Mouse (Mus musculus): ENCODE data around the gene Dbf4. TPM values are rescaled to one million over a fixed set of nuclear protein-coding genes. Genes with fewer than 3 reads are reported as not detected.

Gene Dbf4
- total and polyA plus RNA-seq, 2 experiments, result 1.7 to 1.8 TPM

- DNase-seq (ENCODE audit: extremely low read depth, low read depth, low spot score), result no peak
- H3K9ac ChIP-seq (ENCODE audit: low read depth, low read length), result no peak overlapping the region
- no peaks in the 10 kb centered on the region for H3K4me1 ChIP-seq (ENCODE audit: control insufficient read depth, insufficient read depth, low read length)
- no peaks in the 10 kb centered on the region for H3K79me2 ChIP-seq (ENCODE audit: control insufficient read depth, insufficient read depth, low read length)
- WGBS, result 97% methylated on average over 3 of the region's 3 CpGs
- no peaks in the 10 kb centered on the region for H3K27me3 ChIP-seq (ENCODE audit: control insufficient read depth, insufficient read depth, low read length)
- TF ChIP-seq CTCF (IDR thresholded peaks at IDR 0.05; ENCODE audit: low read depth, low read length), result no peak
- no peak for TF ChIP-seq POLR2A (IDR thresholded peaks at IDR 0.05; ENCODE audit: extremely low read depth, insufficient read depth, low read length)
- no peak overlapping the region for H3K27ac ChIP-seq (replicated peaks; ENCODE audit: insufficient read depth, low read depth, low read length)
- H3K36me3 ChIP-seq (ENCODE audit: control insufficient read depth, insufficient read depth, low read length), result no peaks in the 10 kb centered on the region
- no peak overlapping the region for H3K4me3 ChIP-seq (ENCODE audit: insufficient read depth, low read depth, low read length)
Measured at GRCm38 (mm10) chr5:8416683-8417413, 5.7 kb downstream of the Dbf4 start.

GRCm38 (mm10) chr5:8408746-8409145 lies 13.8 kb downstream of the Dbf4 start:
- H3K79me2 ChIP-seq (ENCODE audit: control insufficient read depth, insufficient read depth, low read length), result no peaks in the 10 kb centered on the region
- H3K4me1 ChIP-seq (ENCODE audit: control insufficient read depth, insufficient read depth, low read length), result no peaks in the 10 kb centered on the region
- 85% methylated on average over 4 of the region's 4 CpGs for WGBS
- TF ChIP-seq CTCF (IDR thresholded peaks at IDR 0.05; ENCODE audit: low read depth, low read length) (no peak), POLR2A (IDR thresholded peaks at IDR 0.05; ENCODE audit: extremely low read depth, insufficient read depth, low read length) (no peak)
- H3K4me3 ChIP-seq (ENCODE audit: insufficient read depth, low read depth, low read length), result no peak overlapping the region
- no peak overlapping the region for H3K27ac ChIP-seq (replicated peaks; ENCODE audit: insufficient read depth, low read depth, low read length)
- H3K27me3 ChIP-seq (ENCODE audit: control insufficient read depth, insufficient read depth, low read length), result no peaks in the 10 kb centered on the region
- DNase-seq (ENCODE audit: extremely low read depth, low read depth, low spot score), result no peak
- H3K9ac ChIP-seq (ENCODE audit: low read depth, low read length), result no peak overlapping the region
- peaks cover 4% of the 10 kb centered on the region; the same call in 1 of the 2 replicates for H3K36me3 ChIP-seq (ENCODE audit: control insufficient read depth, insufficient read depth, low read length)

- H3K27me3 ChIP-seq (ENCODE audit: control insufficient read depth, insufficient read depth, low read length), result no peaks in the 10 kb centered on the region
- peaks cover 13% of the 10 kb centered on the region for H3K36me3 ChIP-seq (ENCODE audit: control insufficient read depth, insufficient read depth, low read length)
- TF ChIP-seq POLR2A (IDR thresholded peaks at IDR 0.05; ENCODE audit: extremely low read depth, insufficient read depth, low read length) (no peak), CTCF (IDR thresholded peaks at IDR 0.05; ENCODE audit: low read depth, low read length) (no peak)
- H3K27ac ChIP-seq (replicated peaks; ENCODE audit: insufficient read depth, low read depth, low read length), result no peak overlapping the region
- no peaks in the 10 kb centered on the region for H3K4me1 ChIP-seq (ENCODE audit: control insufficient read depth, insufficient read depth, low read length)
- no peak for DNase-seq (ENCODE audit: extremely low read depth, low read depth, low spot score)
- no peak overlapping the region for H3K4me3 ChIP-seq (ENCODE audit: insufficient read depth, low read depth, low read length)
- H3K9ac ChIP-seq (ENCODE audit: low read depth, low read length), result no peak overlapping the region
- H3K79me2 ChIP-seq (ENCODE audit: control insufficient read depth, insufficient read depth, low read length), result no peaks in the 10 kb centered on the region
- WGBS, result 97% methylated on average over 13 of the region's 13 CpGs
Measured at GRCm38 (mm10) chr5:8397587-8398249, 24.8 kb downstream of the Dbf4 start.

- Histone ChIP-seq H3K27ac (replicated peaks; ENCODE audit: insufficient read depth, low read depth, low read length) (no peak overlapping the region), H3K9ac (ENCODE audit: low read depth, low read length) (no peak overlapping the region), H3K4me3 (ENCODE audit: insufficient read depth, low read depth, low read length) (no peak overlapping the region), H3K4me1 (ENCODE audit: control insufficient read depth, insufficient read depth, low read length) (no peaks in the 10 kb centered on the region), H3K27me3 (ENCODE audit: control insufficient read depth, insufficient read depth, low read length) (no peaks in the 10 kb centered on the region), H3K79me2 (ENCODE audit: control insufficient read depth, insufficient read depth, low read length) (no peaks in the 10 kb centered on the region), H3K36me3 (ENCODE audit: control insufficient read depth, insufficient read depth, low read length) (peaks cover 10% of the 10 kb centered on the region)
- TF ChIP-seq POLR2A (IDR thresholded peaks at IDR 0.05; ENCODE audit: extremely low read depth, insufficient read depth, low read length) (no peak), CTCF (IDR thresholded peaks at IDR 0.05; ENCODE audit: low read depth, low read length) (no peak)
- 75% methylated on average over 1 of the region's 1 CpGs for WGBS
- DNase-seq (ENCODE audit: extremely low read depth, low read depth, low spot score), result no peak
Measured at GRCm38 (mm10) chr5:8393891-8394583, 28.5 kb downstream of the Dbf4 start.

- no peak overlapping the region for H3K9ac ChIP-seq (ENCODE audit: low read depth, low read length)
- no peaks in the 10 kb centered on the region for H3K79me2 ChIP-seq (ENCODE audit: control insufficient read depth, insufficient read depth, low read length)
- WGBS, result 77% methylated on average over 5 of the region's 5 CpGs
- no peak for DNase-seq (ENCODE audit: extremely low read depth, low read depth, low spot score)
- no peak for TF ChIP-seq POLR2A (IDR thresholded peaks at IDR 0.05; ENCODE audit: extremely low read depth, insufficient read depth, low read length)
- no peaks in the 10 kb centered on the region for H3K36me3 ChIP-seq (ENCODE audit: control insufficient read depth, insufficient read depth, low read length)
- no peaks in the 10 kb centered on the region for H3K4me1 ChIP-seq (ENCODE audit: control insufficient read depth, insufficient read depth, low read length)
- H3K27ac ChIP-seq (replicated peaks; ENCODE audit: insufficient read depth, low read depth, low read length), result no peak overlapping the region
- H3K4me3 ChIP-seq (ENCODE audit: insufficient read depth, low read depth, low read length), result no peak overlapping the region
- no peaks in the 10 kb centered on the region for H3K27me3 ChIP-seq (ENCODE audit: control insufficient read depth, insufficient read depth, low read length)
Measured at GRCm38 (mm10) chr5:8374297-8374906, 48.1 kb downstream of the Dbf4 start.
